Mouse (Mus musculus) ES-E14 (cell line): ENCODE results near the gene Gm10697.
"Not testable (repeated sequence)": the region's sequence is repeated elsewhere in the genome, so short reads cannot be mapped to it uniquely, and the experiment has no call there.

Experiments used
- CHD2 ChIP-seq: IDR thresholded peaks from 2 replicates; pipeline ENCODE4 v1.6.1; 2014; ENCODE audit warnings: mild to moderate bottlenecking, low read depth, low read length, inconsistent platforms
- HCFC1 ChIP-seq: IDR thresholded peaks from 2 replicates; pipeline ENCODE4 v1.6.1; 2012; ENCODE audit warnings: low read length, inconsistent platforms, borderline replicate concordance; ENCODE audit not compliant: insufficient read depth
- ZC3H11A ChIP-seq: IDR thresholded peaks from 2 replicates; pipeline ENCODE4 v1.6.1; 2012; ENCODE audit warnings: low read depth, mild to moderate bottlenecking, inconsistent platforms, low read length, borderline replicate concordance

GRCm38 (mm10) chr3:94049566-94050121 is 22.8 kb downstream of the Gm10697 start:
- not testable (repeated sequence) for TF ChIP-seq ZC3H11A, HCFC1, CHD2
